Mouse (Mus musculus) spleen, adult 10 weeks (tissue): ENCODE measurements around the gene Pmm2. TPM values are rescaled to one million over a fixed set of nuclear protein-coding genes. Genes with fewer than 3 reads are reported as not detected.

Experiments used
- polyA plus RNA-seq: library from polyadenylated mRNA; stranded (reverse); fragments of 350-450 nt; fragmentation: Illumina TruSeq; extraction: RNeasy Lipid Tissue Mini Kit (QIAGEN cat#74804); gene quantifications from one replicate; pipeline ENCODE4 v1.2.3, GENCODE M21; 2015; ENCODE audit warnings: low replicate concordance; ENCODE audit not compliant: insufficient read depth

Pmm2 gene
- polyA plus RNA-seq: 101 TPM

DNA sequence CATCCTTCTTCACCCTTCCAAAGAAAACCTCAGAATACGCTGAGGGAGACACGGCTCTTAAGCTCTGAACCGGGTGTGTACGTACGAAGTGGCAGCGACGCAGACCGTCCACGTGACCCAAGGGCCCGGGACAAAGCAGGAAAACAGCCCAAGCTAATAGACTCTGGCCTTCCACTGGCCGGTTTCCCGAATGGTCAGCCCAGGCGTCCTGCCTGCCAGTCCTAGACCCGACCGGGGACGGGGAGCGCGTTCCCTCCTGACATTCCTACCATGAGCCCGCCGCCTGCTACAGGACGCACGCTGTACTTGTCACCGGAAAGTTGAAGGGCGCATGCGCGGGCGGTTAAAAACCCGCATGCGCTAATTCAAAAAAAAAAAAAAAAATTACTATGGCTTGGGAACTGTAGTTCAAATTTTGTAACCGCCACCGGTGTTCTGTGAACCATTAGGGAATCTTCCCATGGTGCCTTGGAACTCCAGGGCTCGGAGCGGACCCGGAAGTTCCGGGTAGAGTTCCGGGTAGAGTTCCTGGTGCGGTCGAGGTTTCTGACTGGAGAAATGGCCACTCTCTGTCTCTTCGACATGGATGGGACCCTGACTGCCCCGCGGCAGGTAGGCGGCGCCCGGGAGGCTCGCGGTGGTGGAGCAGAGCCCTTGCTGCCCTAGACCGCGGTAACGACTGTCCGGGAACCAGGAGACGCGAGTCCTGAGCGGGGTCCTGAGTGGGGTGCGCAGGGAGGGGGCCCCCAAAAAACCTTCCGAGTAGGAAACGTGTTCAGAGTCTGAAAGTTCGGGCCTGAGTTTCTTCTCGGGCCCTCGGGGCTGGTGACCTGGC is at the start of gene Pmm2, which contains the start of gene Tmem186:
Gene Pmm2 (plus strand): TSS at position 458 of the 835 bp plus-strand sequence.
Gene Tmem186 (minus strand): TSS at position 496 of the 835 bp plus-strand sequence.

DNA sequence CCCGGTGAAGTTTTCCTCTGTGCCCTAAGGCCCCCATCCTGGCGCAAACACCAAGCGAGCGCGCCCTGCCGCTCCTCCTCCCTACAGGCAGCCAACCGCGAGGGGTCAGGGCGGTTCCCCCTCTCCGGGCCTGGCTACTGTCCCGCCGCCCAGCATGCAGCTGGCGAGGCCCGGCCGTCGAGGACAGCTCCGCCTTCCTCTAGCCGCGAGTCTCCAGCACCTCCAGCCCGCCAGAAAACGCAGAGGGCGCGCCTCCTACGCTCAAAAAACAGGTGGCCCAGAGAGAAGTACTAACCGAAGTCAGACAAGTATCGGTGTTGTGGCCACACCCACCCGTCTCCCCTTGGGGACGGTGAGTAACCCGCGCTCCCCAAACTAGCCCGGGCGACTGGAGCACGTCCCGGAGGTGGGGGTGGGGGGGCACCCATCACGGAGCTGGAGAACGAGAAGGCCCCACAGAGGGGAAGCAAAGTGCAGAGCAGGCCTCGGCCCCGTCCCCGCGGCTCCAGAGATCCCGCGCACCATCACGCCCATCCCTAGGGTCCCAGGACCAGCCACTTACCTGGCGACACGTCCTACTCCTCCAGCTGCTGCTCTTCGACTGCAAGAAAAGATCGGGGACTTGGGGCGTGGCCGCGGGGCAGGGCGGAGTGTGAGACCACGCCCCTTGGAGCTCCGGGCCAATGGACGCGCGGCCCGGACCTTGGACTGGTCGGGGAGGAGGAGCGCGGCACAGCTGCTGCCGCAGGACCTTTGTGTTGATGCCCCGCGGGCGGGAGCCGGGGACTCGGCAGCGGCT is 34.3 kb downstream of the Pmm2 start, which contains the start of gene Carhsp1:
Gene Carhsp1 (minus strand): TSS at position 605 of the 799 bp plus-strand sequence.

DNA sequence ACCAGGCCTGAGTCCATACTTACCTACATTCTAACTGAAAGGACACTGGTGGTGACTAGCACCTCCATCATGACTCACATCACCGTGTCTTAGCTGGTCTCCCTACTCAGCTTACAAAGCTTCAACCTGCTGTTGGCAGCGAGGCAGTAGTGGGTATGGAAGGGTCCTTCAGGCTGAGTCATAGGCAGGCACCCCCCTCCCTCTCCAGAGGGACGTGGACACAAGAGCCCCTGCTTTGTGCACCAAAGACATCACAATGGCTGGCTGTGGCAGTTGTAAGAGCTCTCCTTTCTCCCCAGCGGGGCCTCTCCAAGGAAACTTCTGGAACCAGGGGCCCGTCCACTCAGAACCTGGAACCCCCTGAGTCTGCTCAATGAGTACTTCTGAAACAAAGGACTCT is 43.0 kb downstream of the Pmm2 start, which contains the start of gene Gm5767:
Gene Gm5767 (plus strand): TSS at position 301 of the 400 bp plus-strand sequence.

Other genes with a start within 250 kb of the Pmm2 start
- not detected for gene Tmem114, start 212.5 kb upstream of the Pmm2 start, polyA plus RNA-seq
- 7.1 TPM for gene Mettl22, start 166.9 kb upstream of the Pmm2 start, polyA plus RNA-seq
- 6.7 TPM for gene Abat, start 124.2 kb upstream of the Pmm2 start, polyA plus RNA-seq
- gene Tmem186, start within 50 bp of the Pmm2 start, polyA plus RNA-seq: 17.2 TPM
- gene Carhsp1, start 34.5 kb downstream of the Pmm2 start, polyA plus RNA-seq: 34.7 TPM
- not detected for gene Gm5767, start 43.1 kb downstream of the Pmm2 start, polyA plus RNA-seq
- gene Usp7, start 154.6 kb downstream of the Pmm2 start, polyA plus RNA-seq: 210 TPM
- gene 1810013L24Rik, start 192.4 kb downstream of the Pmm2 start, polyA plus RNA-seq: 93.2 TPM